Mouse (Mus musculus) retina, embryonic 14.5 days (tissue): ENCODE data around the gene Fam120c.

Source experiments
- DNase-seq: peaks from one replicate; pipeline ENCODE4 v3.0.0-alpha.2; 2015; ENCODE audit warnings: low spot score

Fam120c gene

GRCm38 (mm10) chrX:151520458-151521322 is 176.7 kb downstream of the Fam120c start, which contains the start of gene Phf8:
Gene Phf8, plus strand, starts transcription at chrX:151520672.
- DNase-seq: peak; percentile 91
